Mouse (Mus musculus) liver, embryonic 11.5 days (tissue): ENCODE results near the gene Rap1b. TPM values are rescaled to one million over a fixed set of nuclear protein-coding genes. Genes with fewer than 3 reads are reported as not detected.

Source experiments
- ATAC-seq: fragments of 200-750 bp; cut with Nextera tagmentation; replicated peaks from 2 replicates; pipeline ENCODE4 v1.8.0; 2017; ENCODE audit warnings: moderate number of reproducible peaks, mild to moderate bottlenecking, moderate TSS enrichment, moderate library complexity; ENCODE audit not compliant: low FRiP score
- DNase-seq: peaks from one replicate; pipeline ENCODE4 v3.0.0-alpha.2; 2017; ENCODE audit warnings: low spot score
- H3K27ac ChIP-seq: fragments of 300-500 bp; sonication (generic); 2 replicates; pipeline ENCODE4 v1.5.1; 2014; ENCODE audit warnings: mild to moderate bottlenecking, low read depth, low read length, control low read depth
- H3K27me3 ChIP-seq: fragments of 300-500 bp; sonication (generic); replicated peaks from 2 replicates; pipeline ENCODE4 v1.6.1; 2014; ENCODE audit warnings: low read length, mixed read lengths; ENCODE audit not compliant: control insufficient read depth, insufficient read depth
- H3K36me3 ChIP-seq: fragments of 300-500 bp; sonication (generic); 2 replicates; pipeline ENCODE4 v1.6.1; 2014; ENCODE audit warnings: mild to moderate bottlenecking, low read length, moderate library complexity, mixed read lengths; ENCODE audit not compliant: control insufficient read depth, insufficient read depth
- H3K4me1 ChIP-seq: fragments of 300-500 bp; sonication (generic); replicated peaks from 2 replicates; pipeline ENCODE4 v1.6.1; 2014; ENCODE audit warnings: low read length, mixed read lengths; ENCODE audit not compliant: control insufficient read depth, insufficient read depth
- H3K4me2 ChIP-seq: fragments of 300-500 bp; sonication (generic); 2 replicates; pipeline ENCODE4 v1.6.1; 2014; ENCODE audit warnings: mild to moderate bottlenecking, control low read depth, moderate library complexity
- H3K4me3 ChIP-seq: fragments of 300-500 bp; sonication (generic); 2 replicates; pipeline ENCODE4 v1.5.1; 2014; ENCODE audit warnings: low read depth, low read length, control low read depth
- H3K9ac ChIP-seq: fragments of 300-500 bp; sonication (generic); 2 replicates; pipeline ENCODE4 v1.6.1; 2014; ENCODE audit warnings: low read depth, low read length, control low read depth
- H3K9me3 ChIP-seq: fragments of 300-500 bp; sonication (generic); 2 replicates; pipeline ENCODE4 v1.6.1; 2016; ENCODE audit warnings: low read length, inconsistent platforms, mixed read lengths; ENCODE audit not compliant: control insufficient read depth
- WGBS: fragments of 180-500 bp; shearing (Covaris S2); extraction: QIAGEN DNeasy Blood & Tissue Kit; methylation state at CpG from one replicate; pipeline ENCODE4 v1.1.7; 2014; 5-methylcytosine and 5-hydroxymethylcytosine counted together
- polyA plus RNA-seq: library from polyadenylated mRNA; unstranded; fragments of >200 nt; fragmentation: Nextera tagmentation; extraction: Ambion mirVana; gene quantifications from 2 replicates; pipeline ENCODE4 v1.2.1, GENCODE M21; 2014

Gene Rap1b
- polyA plus RNA-seq, 1 experiment from 2014 or later, result 252 TPM

- DNase-seq, result no peak
- Histone ChIP-seq H3K4me2 (peak overlapping the region; percentile 70), H3K9ac (peak overlapping the region; percentile 88; the same call in 1 of the 2 replicates)
These were observed 52.3 kb downstream of the Rap1b start for GRCm38 (mm10) chr10:117793436-117794030.

DNA sequence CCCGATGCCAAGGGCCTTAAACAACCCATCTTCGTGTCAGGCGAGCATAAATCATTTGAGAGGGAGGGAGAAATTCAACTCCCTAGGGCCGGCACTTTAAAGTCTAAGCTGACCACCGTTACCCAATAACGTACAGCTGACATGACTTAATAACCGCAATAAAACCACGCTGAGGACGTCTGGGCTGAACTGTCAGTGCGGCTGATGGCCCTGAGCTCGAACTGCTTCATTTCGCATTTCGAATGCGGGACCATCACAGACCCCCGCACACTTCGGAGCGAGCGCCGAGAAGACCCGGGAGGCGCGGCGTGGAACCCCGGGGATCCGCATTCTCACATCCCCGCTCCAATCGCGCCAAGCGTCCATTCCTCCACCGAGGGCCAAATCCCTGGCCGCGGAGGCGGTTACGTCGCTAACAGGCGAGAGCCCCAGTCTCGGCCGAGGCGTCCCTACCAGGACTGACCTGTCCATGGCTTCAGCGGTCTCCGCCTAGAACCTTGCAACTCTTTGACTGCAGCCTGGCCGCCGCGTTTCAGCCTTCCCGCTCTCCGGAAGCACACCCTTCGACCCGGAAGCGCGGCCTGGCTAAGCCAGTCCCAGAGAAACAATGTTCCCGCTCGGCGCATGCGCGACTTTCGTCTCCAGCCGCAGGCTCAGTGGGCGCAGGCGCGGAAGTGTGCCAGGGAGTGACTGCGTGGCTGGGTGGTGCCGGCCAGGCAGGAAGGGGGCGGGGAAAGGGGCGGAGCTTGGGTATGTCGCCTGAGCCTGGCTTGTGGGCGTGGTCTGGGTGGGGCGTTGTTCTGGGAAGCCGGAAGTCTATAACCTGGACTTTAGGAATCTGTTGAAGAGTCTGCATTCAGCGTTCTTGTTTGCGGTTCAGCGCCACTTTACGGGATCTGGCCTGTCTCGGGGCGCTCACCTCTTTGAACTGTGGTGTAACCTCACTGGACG, 53.4 kb downstream of the Rap1b start, which contains the start of gene Nup107:
Nup107 (minus strand) TSS at position 565 of the 951 bp plus-strand sequence.
- peak; percentile 98 for ATAC-seq
- Histone ChIP-seq H3K36me3 (peaks cover 9% of the 10 kb centered on the region), H3K9me3 (no peaks in the 10 kb centered on the region), H3K4me2 (peak within 1 kb of the TSS; percentile 78), H3K9ac (peak within 1 kb of the TSS; percentile 88), H3K27me3 (no peaks in the 10 kb centered on the region), H3K4me1 (peaks cover 9% of the 10 kb centered on the region), H3K4me3 (peak within 1 kb of the TSS; percentile 87), H3K27ac (peak within 1 kb of the TSS; percentile 82)
- WGBS, result under 1% methylated on average over 75 of the region's 75 CpGs
- DNase-seq, result peak; percentile 100

More at GRCm38 (mm10) chr10:117793436-117794030, 52.3 kb downstream of the Rap1b start:
- WGBS, result 62% methylated on average over 11 of the region's 11 CpGs
- Histone ChIP-seq H3K4me1 (peaks cover 9% of the 10 kb centered on the region), H3K9me3 (no peaks in the 10 kb centered on the region), H3K27ac (peak overlapping the region; percentile 82; the same call in 1 of the 2 replicates), H3K36me3 (peaks cover 4% of the 10 kb centered on the region; the same call in 1 of the 2 replicates), H3K4me3 (peak overlapping the region; percentile 87), H3K27me3 (no peaks in the 10 kb centered on the region)
- no peak for ATAC-seq

GRCm38 (mm10) chr10:117791171-117791470, 54.7 kb downstream of the Rap1b start:
- H3K27ac ChIP-seq, result no peak overlapping the region
- H3K9ac ChIP-seq, result peak overlapping the region; percentile 88
- peaks cover 17% of the 10 kb centered on the region for H3K36me3 ChIP-seq
- H3K9me3 ChIP-seq, result no peaks in the 10 kb centered on the region
- H3K4me3 ChIP-seq, result peak overlapping the region; percentile 87
- no peak for DNase-seq
- H3K4me1 ChIP-seq, result peaks cover 9% of the 10 kb centered on the region
- peak overlapping the region; percentile 78 for H3K4me2 ChIP-seq
- H3K27me3 ChIP-seq, result no peaks in the 10 kb centered on the region
- 90% methylated on average over 2 of the region's 2 CpGs for WGBS
- ATAC-seq, result no peak

DNA sequence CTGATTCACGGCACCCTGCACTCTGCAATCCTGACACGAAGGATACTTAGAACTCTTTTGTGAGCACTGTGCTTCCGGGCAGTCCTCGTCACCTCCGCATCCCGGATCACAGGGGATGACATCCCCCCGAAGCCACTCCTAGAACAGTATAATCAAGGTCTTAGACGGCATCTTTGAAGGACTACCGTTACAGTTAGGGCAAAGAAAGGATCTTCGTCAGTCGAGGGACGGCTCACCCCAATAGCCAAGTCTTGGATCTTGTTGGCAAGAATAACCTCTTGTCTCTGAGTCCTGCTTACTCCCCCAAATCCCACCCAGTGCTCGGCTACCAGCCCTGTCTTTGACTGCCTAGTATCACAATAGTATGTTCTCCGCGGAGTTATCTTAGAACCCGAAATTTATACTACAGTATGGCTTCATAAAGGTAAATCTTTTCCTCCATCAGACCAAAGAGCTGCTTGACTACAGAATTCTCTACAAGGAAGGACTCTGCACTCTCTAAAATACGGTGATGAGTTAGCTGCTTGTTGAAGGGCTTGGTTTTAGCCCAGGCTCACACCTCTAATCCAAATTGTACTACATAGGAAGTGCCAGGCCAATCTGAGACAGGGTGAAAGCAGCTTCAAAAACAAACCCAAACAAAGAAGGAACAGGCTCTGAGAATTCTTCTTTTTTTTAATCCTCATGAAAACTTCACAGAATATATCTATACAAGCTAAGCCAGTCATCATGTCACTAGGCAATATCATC, 55.2 kb downstream of the Rap1b start:
- peaks cover 17% of the 10 kb centered on the region for H3K36me3 ChIP-seq
- DNase-seq, result no peak
- H3K9me3 ChIP-seq, result no peaks in the 10 kb centered on the region
- no peak overlapping the region for H3K9ac ChIP-seq
- H3K4me2 ChIP-seq, result peak overlapping the region; percentile 78; the same call in 1 of the 2 replicates
- H3K27ac ChIP-seq, result no peak overlapping the region
- no peak for ATAC-seq
- no peaks in the 10 kb centered on the region for H3K27me3 ChIP-seq
- H3K4me1 ChIP-seq, result peaks cover 9% of the 10 kb centered on the region
- 94% methylated on average over 17 of the region's 17 CpGs for WGBS
- peak overlapping the region; percentile 87 for H3K4me3 ChIP-seq

- H3K4me2 ChIP-seq, result no peak overlapping the region; the same call in 1 of the 2 replicates
- H3K27ac ChIP-seq, result no peak overlapping the region
- no peaks in the 10 kb centered on the region for H3K27me3 ChIP-seq
- no peak for DNase-seq
- no peak for ATAC-seq
- no peak overlapping the region for H3K4me3 ChIP-seq
- no peak overlapping the region for H3K9ac ChIP-seq
- H3K9me3 ChIP-seq, result no peaks in the 10 kb centered on the region
- WGBS, result 87% methylated on average over 1 of the region's 1 CpGs
- H3K4me1 ChIP-seq, result peaks cover 9% of the 10 kb centered on the region
- H3K36me3 ChIP-seq, result peaks cover 17% of the 10 kb centered on the region
These were observed 55.8 kb downstream of the Rap1b start for GRCm38 (mm10) chr10:117790011-117790410.

- Histone ChIP-seq H3K9me3 (no peaks in the 10 kb centered on the region), H3K27ac (no peak overlapping the region), H3K4me2 (no peak overlapping the region), H3K4me1 (no peaks in the 10 kb centered on the region), H3K9ac (no peak overlapping the region), H3K4me3 (no peak overlapping the region), H3K27me3 (no peaks in the 10 kb centered on the region), H3K36me3 (peaks cover 42% of the 10 kb centered on the region)
- no peak for ATAC-seq
- no peak for DNase-seq
- 79% methylated on average over 7 of the region's 7 CpGs for WGBS
These were observed 61.2 kb downstream of the Rap1b start for GRCm38 (mm10) chr10:117784646-117785045.

DNA sequence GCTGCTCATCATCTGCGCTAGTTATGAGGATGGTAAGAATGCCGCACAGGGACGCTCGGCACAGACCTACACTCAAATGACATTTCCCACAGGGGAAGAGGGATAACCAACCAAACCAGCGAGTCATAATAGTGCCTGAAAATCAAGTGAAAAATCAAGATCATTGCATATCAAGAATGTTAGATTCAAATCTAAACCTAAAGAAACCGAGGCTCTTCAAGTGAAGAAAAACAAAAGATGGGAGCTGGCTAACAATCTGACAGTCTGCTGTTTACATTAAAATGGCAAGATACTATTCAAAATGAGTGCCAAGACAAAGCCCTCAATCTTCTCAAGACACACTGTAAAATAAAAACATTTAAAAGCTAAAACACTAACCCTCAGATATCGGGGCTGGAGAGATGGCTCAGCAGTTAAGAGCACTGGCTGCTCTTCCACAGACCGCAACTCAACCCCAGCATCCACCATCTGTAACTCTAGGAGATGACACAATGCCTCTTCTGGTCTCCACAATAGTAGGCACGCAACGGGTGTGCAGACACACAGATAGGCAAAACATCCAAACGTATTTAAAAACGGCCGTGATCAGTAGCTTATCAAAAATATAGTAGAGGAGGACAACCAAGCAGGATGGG, 61.9 kb downstream of the Rap1b start:
- Histone ChIP-seq H3K4me2 (no peak overlapping the region), H3K4me3 (no peak overlapping the region), H3K4me1 (no peaks in the 10 kb centered on the region), H3K27me3 (no peaks in the 10 kb centered on the region), H3K27ac (no peak overlapping the region), H3K9ac (no peak overlapping the region), H3K9me3 (no peaks in the 10 kb centered on the region), H3K36me3 (peaks cover 45% of the 10 kb centered on the region)
- WGBS, result 93% methylated on average over 13 of the region's 13 CpGs
- ATAC-seq (no peak), DNase-seq (no peak)
